Mouse (Mus musculus) midbrain, embryonic 11.5 days (tissue): ENCODE measurements around the gene B230118H07Rik. TPM values are rescaled to one million over a fixed set of nuclear protein-coding genes. Genes with fewer than 3 reads are reported as not detected.
"Not testable (repeated sequence)": the region's sequence is repeated elsewhere in the genome, so short reads cannot be mapped to it uniquely, and the experiment has no call there.

Experiments
- ATAC-seq: fragments of 200-750 bp; cut with Nextera tagmentation; 2 replicates; pipeline ENCODE4 v1.8.0; 2017; ENCODE audit warnings: moderate TSS enrichment, moderate library complexity; ENCODE audit not compliant: low FRiP score
- DNase-seq: peaks from one replicate; pipeline ENCODE4 v3.0.0; 2015; ENCODE audit warnings: low spot score; ENCODE audit errors: missing footprints
- H3K27ac ChIP-seq: fragments of 300-500 bp; sonication (generic); 2 replicates; pipeline ENCODE4 v1.5.1; 2014; ENCODE audit warnings: low read depth, low read length
- H3K27me3 ChIP-seq: fragments of 300-500 bp; sonication (generic); 2 replicates; pipeline ENCODE4 v1.6.1; 2014; ENCODE audit warnings: mild to moderate bottlenecking, low read length, moderate library complexity, mixed read lengths; ENCODE audit not compliant: control insufficient read depth, insufficient read depth
- H3K36me3 ChIP-seq: fragments of 300-500 bp; sonication (generic); 2 replicates; pipeline ENCODE4 v1.6.1; 2014; ENCODE audit warnings: mild to moderate bottlenecking, low read length, moderate library complexity, mixed read lengths; ENCODE audit not compliant: control insufficient read depth, insufficient read depth
- H3K4me1 ChIP-seq: fragments of 300-500 bp; sonication (generic); 2 replicates; pipeline ENCODE4 v1.6.1; 2014; ENCODE audit warnings: low read length; ENCODE audit not compliant: control insufficient read depth, insufficient read depth
- H3K4me2 ChIP-seq: fragments of 300-500 bp; sonication (generic); 2 replicates; pipeline ENCODE4 v1.6.1; 2014; ENCODE audit warnings: mild to moderate bottlenecking, moderate library complexity
- H3K4me3 ChIP-seq: fragments of 300-500 bp; sonication (generic); 2 replicates; pipeline ENCODE4 v1.5.1; 2014; ENCODE audit warnings: low read depth, low read length
- H3K9ac ChIP-seq: fragments of 300-500 bp; sonication (generic); 2 replicates; pipeline ENCODE4 v1.6.1; 2014; ENCODE audit warnings: low read length
- H3K9me3 ChIP-seq: fragments of 300-500 bp; sonication (generic); 2 replicates; pipeline ENCODE4 v1.6.1; 2016; ENCODE audit warnings: low read length; ENCODE audit not compliant: control insufficient read depth
- WGBS: fragments of 180-500 bp; shearing (Covaris S2); extraction: QIAGEN DNeasy Blood & Tissue Kit; methylation state at CpG from one replicate; pipeline ENCODE4 v1.1.7; 2014; 5-methylcytosine and 5-hydroxymethylcytosine counted together
- polyA plus RNA-seq: library from polyadenylated mRNA; unstranded; fragments of >200 nt; fragmentation: Nextera tagmentation; extraction: Ambion mirVana; gene quantifications from 2 replicates; pipeline ENCODE4 v1.2.1, GENCODE M21; 2014

The B230118H07Rik gene
- polyA plus RNA-seq, 1 experiment from 2014 or later = 67.8 TPM

- no peak overlapping the region for H3K4me3 ChIP-seq
- ATAC-seq (no peak), DNase-seq (no peak)
- H3K9ac ChIP-seq = no peak overlapping the region
- H3K27ac ChIP-seq = no peak overlapping the region
- no peak overlapping the region for H3K4me2 ChIP-seq
- no peaks in the 10 kb centered on the region for H3K36me3 ChIP-seq
- H3K27me3 ChIP-seq = no peaks in the 10 kb centered on the region
- no peaks in the 10 kb centered on the region for H3K9me3 ChIP-seq
- WGBS = 79% methylated on average over 5 of the region's 5 CpGs
- H3K4me1 ChIP-seq = no peaks in the 10 kb centered on the region
Observed at GRCm38 (mm10) chr2:101553851-101554250, 95.5 kb downstream of the B230118H07Rik start.

- ATAC-seq = no peak
- no peak overlapping the region for H3K4me3 ChIP-seq
Observed at GRCm38 (mm10) chr2:101552301-101552700, 97.0 kb downstream of the B230118H07Rik start.

GRCm38 (mm10) chr2:101551026-101551719 is 98.2 kb downstream of the B230118H07Rik start:
- no peak overlapping the region for H3K4me3 ChIP-seq
- no peak overlapping the region for H3K27ac ChIP-seq
- DNase-seq (no peak), ATAC-seq (no peak)
- H3K9me3 ChIP-seq = no peaks in the 10 kb centered on the region
- H3K4me2 ChIP-seq = no peak overlapping the region
- no peaks in the 10 kb centered on the region for H3K4me1 ChIP-seq
- no peaks in the 10 kb centered on the region for H3K36me3 ChIP-seq
- 87% methylated on average over 6 of the region's 6 CpGs for WGBS
- H3K27me3 ChIP-seq = no peaks in the 10 kb centered on the region
- no peak overlapping the region for H3K9ac ChIP-seq

More at GRCm38 (mm10) chr2:101552301-101552700, 97.0 kb downstream of the B230118H07Rik start:
- H3K27ac ChIP-seq = no peak overlapping the region
- no peak for DNase-seq
- no peaks in the 10 kb centered on the region for H3K4me1 ChIP-seq
- 96% methylated on average over 8 of the region's 8 CpGs for WGBS
- no peaks in the 10 kb centered on the region for H3K27me3 ChIP-seq
- no peaks in the 10 kb centered on the region for H3K9me3 ChIP-seq
- no peaks in the 10 kb centered on the region for H3K36me3 ChIP-seq
- no peak overlapping the region for H3K4me2 ChIP-seq
- H3K9ac ChIP-seq = no peak overlapping the region

GRCm38 (mm10) chr2:101550176-101550575 is 99.2 kb downstream of the B230118H07Rik start:
- ATAC-seq (no peak), DNase-seq (no peak)
- Histone ChIP-seq H3K4me3 (no peak overlapping the region), H3K4me2 (no peak overlapping the region), H3K9me3 (no peaks in the 10 kb centered on the region), H3K4me1 (no peaks in the 10 kb centered on the region), H3K9ac (no peak overlapping the region), H3K36me3 (no peaks in the 10 kb centered on the region), H3K27me3 (no peaks in the 10 kb centered on the region), H3K27ac (no peak overlapping the region)
- 76% methylated on average over 2 of the region's 2 CpGs for WGBS

GRCm38 (mm10) chr2:101548866-101549265 is 100.5 kb downstream of the B230118H07Rik start:
- no peaks in the 10 kb centered on the region for H3K4me1 ChIP-seq
- H3K9ac ChIP-seq = no peak overlapping the region
- no peak overlapping the region for H3K4me3 ChIP-seq
- H3K27ac ChIP-seq = no peak overlapping the region
- WGBS = 82% methylated on average over 6 of the region's 6 CpGs
- no peaks in the 10 kb centered on the region for H3K36me3 ChIP-seq
- no peaks in the 10 kb centered on the region for H3K27me3 ChIP-seq
- no peaks in the 10 kb centered on the region for H3K9me3 ChIP-seq
- no peak for ATAC-seq
- no peak overlapping the region for H3K4me2 ChIP-seq
- DNase-seq = no peak

- H3K4me1 ChIP-seq = no peaks in the 10 kb centered on the region
- DNase-seq (no peak), ATAC-seq (no peak)
- no peak overlapping the region for H3K27ac ChIP-seq
- no peaks in the 10 kb centered on the region for H3K9me3 ChIP-seq
- no peaks in the 10 kb centered on the region for H3K27me3 ChIP-seq
- WGBS = 88% methylated on average over 2 of the region's 2 CpGs
- no peak overlapping the region for H3K9ac ChIP-seq
- no peak overlapping the region for H3K4me2 ChIP-seq
- H3K4me3 ChIP-seq = no peak overlapping the region
- H3K36me3 ChIP-seq = no peaks in the 10 kb centered on the region
Observed at GRCm38 (mm10) chr2:101545593-101545992, 103.7 kb downstream of the B230118H07Rik start.

- no peak for DNase-seq
- no peak overlapping the region for H3K4me3 ChIP-seq
- H3K27me3 ChIP-seq = no peaks in the 10 kb centered on the region
- no peaks in the 10 kb centered on the region for H3K4me1 ChIP-seq
- no peak overlapping the region for H3K9ac ChIP-seq
- no peak overlapping the region for H3K27ac ChIP-seq
- no peak overlapping the region for H3K4me2 ChIP-seq
- no peak for ATAC-seq
- WGBS = 80% methylated on average over 8 of the region's 8 CpGs
- H3K9me3 ChIP-seq = no peaks in the 10 kb centered on the region
- no peaks in the 10 kb centered on the region for H3K36me3 ChIP-seq
Observed at GRCm38 (mm10) chr2:101543704-101544417, 105.5 kb downstream of the B230118H07Rik start.

- H3K9ac ChIP-seq, H3K4me1 ChIP-seq, H3K27me3 ChIP-seq, DNase-seq, H3K27ac ChIP-seq, H3K36me3 ChIP-seq, H3K4me3 ChIP-seq, H3K4me2 ChIP-seq, ATAC-seq, H3K9me3 ChIP-seq: not testable (repeated sequence)
- WGBS = 92% methylated on average over 6 of the region's 6 CpGs
Observed at GRCm38 (mm10) chr2:101536887-101537286, 112.4 kb downstream of the B230118H07Rik start.

- Histone ChIP-seq H3K27ac (no peak overlapping the region), H3K4me1 (no peaks in the 10 kb centered on the region), H3K36me3 (no peaks in the 10 kb centered on the region), H3K9ac (no peak overlapping the region), H3K27me3 (no peaks in the 10 kb centered on the region), H3K9me3 (no peaks in the 10 kb centered on the region), H3K4me2 (no peak overlapping the region), H3K4me3 (no peak overlapping the region)
- ATAC-seq (no peak), DNase-seq (no peak)
- WGBS = 27% methylated on average over 2 of the region's 2 CpGs
Observed at GRCm38 (mm10) chr2:101533741-101534140, 115.6 kb downstream of the B230118H07Rik start.
